Mouse (Mus musculus) neural tube, embryonic 14.5 days (tissue): ENCODE data around the gene Hspb9. TPM values are rescaled to one million over a fixed set of nuclear protein-coding genes. Genes with fewer than 3 reads are reported as not detected.
A peak's percentile ranks its signal among the peaks of the same experiment; 100 is the strongest.

Experiments
- ATAC-seq: fragments of 200-750 bp; cut with Nextera tagmentation; 2 replicates; pipeline ENCODE4 v1.8.0; 2017; ENCODE audit warnings: low read depth, mild to moderate bottlenecking, moderate TSS enrichment, moderate library complexity
- H3K27ac ChIP-seq: fragments of 300-500 bp; sonication (generic); 2 replicates; pipeline ENCODE4 v1.5.1; 2014; ENCODE audit warnings: low read depth, mild to moderate bottlenecking, control low read depth, low read length, moderate library complexity, mixed read lengths
- H3K27me3 ChIP-seq: fragments of 300-500 bp; sonication (generic); 2 replicates; pipeline ENCODE4 v1.6.1; 2014; ENCODE audit warnings: low read length; ENCODE audit not compliant: control insufficient read depth, insufficient read depth
- H3K36me3 ChIP-seq: fragments of 300-500 bp; sonication (generic); 2 replicates; pipeline ENCODE4 v1.6.1; 2014; ENCODE audit warnings: low read length, mixed read lengths; ENCODE audit not compliant: control insufficient read depth, insufficient read depth
- H3K4me1 ChIP-seq: fragments of 300-500 bp; sonication (generic); 2 replicates; pipeline ENCODE4 v1.6.1; 2014; ENCODE audit warnings: low read length; ENCODE audit not compliant: control insufficient read depth, insufficient read depth
- H3K4me2 ChIP-seq: fragments of 300-500 bp; sonication (generic); 2 replicates; pipeline ENCODE4 v1.6.1; 2014; ENCODE audit warnings: mild to moderate bottlenecking, low read depth, low read length, control low read depth
- H3K4me3 ChIP-seq: fragments of 300-500 bp; sonication (generic); 2 replicates; pipeline ENCODE4 v1.5.1; 2014; ENCODE audit warnings: low read depth, low read length, control low read depth, mixed read lengths
- H3K9ac ChIP-seq: fragments of 300-500 bp; sonication (generic); replicated peaks from 2 replicates; pipeline ENCODE4 v1.6.1; 2014; ENCODE audit warnings: low read depth, mild to moderate bottlenecking, control low read depth, low read length, mixed read lengths
- H3K9me3 ChIP-seq: fragments of 300-500 bp; sonication (generic); 2 replicates; pipeline ENCODE4 v1.6.1; 2016; ENCODE audit warnings: low read length; ENCODE audit not compliant: control insufficient read depth
- WGBS: fragments of 180-500 bp; shearing (Covaris S2); extraction: QIAGEN DNeasy Blood & Tissue Kit; methylation state at CpG from one replicate; pipeline ENCODE4 v1.1.7; 2014; 5-methylcytosine and 5-hydroxymethylcytosine counted together
- polyA plus RNA-seq: library from polyadenylated mRNA; unstranded; fragments of >200 nt; fragmentation: Nextera tagmentation; extraction: Ambion mirVana; gene quantifications from 2 replicates; pipeline ENCODE4 v1.2.1, GENCODE M21; 2014

Gene Hspb9
- polyA plus RNA-seq, 1 experiment from 2014 or later, result not detected

DNA sequence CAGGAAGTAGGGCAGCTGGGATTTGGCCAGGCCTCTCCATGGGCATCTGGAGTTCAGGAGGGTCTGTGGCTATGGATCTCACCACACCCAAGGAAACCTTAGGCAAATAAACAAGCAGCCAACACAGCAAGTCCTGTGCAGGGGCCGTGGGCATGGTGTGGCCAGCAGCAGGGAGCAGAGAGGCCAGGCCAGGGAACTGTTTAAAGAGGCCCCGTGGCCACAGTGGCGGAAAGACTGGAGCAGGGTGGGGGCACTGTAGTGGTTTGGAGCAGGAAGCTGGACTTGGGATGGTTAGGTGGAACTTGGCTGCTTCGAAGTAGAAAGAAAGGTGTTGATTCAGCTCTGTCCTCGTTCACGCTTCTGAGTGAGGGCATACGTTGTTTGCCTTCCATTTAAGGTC is 26.4 kb upstream of the Hspb9 start:
- Histone ChIP-seq H3K9me3 (no peaks in the 10 kb centered on the region), H3K4me3 (no peak overlapping the region), H3K36me3 (no peaks in the 10 kb centered on the region), H3K9ac (no peak overlapping the region), H3K4me2 (no peak overlapping the region), H3K27ac (no peak overlapping the region), H3K4me1 (no peaks in the 10 kb centered on the region), H3K27me3 (no peaks in the 10 kb centered on the region)
- ATAC-seq, result no peak
- 78% methylated on average over 7 of the region's 7 CpGs for WGBS

DNA sequence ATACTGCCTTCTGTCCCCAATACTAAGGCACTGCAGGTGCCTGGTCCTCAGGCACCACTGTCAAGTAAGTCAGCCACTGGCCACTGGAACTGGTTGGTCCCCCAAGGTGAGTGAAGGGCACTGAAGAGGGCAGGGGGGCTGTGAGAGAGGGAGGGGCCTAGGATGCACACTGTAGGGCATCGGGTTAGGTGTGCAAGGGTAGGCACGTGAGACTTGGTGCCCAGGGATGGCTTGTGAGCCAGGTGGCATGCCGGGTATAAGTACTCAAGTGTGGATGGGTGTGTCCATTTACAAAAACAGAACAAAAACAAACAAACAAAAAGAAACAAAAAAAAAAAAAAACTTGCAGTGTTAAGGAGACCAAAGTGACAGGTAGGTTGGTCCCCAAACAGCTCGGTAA is 25.2 kb upstream of the Hspb9 start:
- no peaks in the 10 kb centered on the region for H3K27me3 ChIP-seq
- no peak overlapping the region for H3K4me2 ChIP-seq
- H3K36me3 ChIP-seq, result no peaks in the 10 kb centered on the region
- no peaks in the 10 kb centered on the region for H3K9me3 ChIP-seq
- no peak overlapping the region for H3K27ac ChIP-seq
- no peak for ATAC-seq
- no peaks in the 10 kb centered on the region for H3K4me1 ChIP-seq
- H3K4me3 ChIP-seq, result no peak overlapping the region
- WGBS, result 77% methylated on average over 4 of the region's 4 CpGs
- no peak overlapping the region for H3K9ac ChIP-seq

DNA sequence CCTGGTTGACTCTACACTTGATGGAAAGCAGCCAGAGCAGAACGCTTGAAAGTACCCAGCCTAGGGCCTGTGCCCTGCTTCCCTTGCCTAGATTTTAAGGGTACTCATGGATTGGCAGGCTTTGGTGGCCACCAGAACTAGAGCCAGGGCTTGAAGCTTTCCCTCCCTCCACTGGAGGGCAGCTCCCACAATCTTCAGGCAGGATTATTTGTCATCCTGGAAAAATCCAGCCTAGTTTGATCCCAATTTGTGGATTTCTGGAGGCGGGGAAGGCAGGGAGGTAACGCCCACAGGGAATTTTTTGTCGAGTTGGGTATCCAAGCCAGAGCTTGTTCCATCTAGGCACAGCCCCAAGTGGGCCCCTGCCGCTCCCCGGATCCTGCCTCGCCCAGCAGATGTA is 23.3 kb upstream of the Hspb9 start:
- no peaks in the 10 kb centered on the region for H3K27me3 ChIP-seq
- 82% methylated on average over 7 of the region's 7 CpGs for WGBS
- no peak overlapping the region for H3K4me2 ChIP-seq
- H3K9ac ChIP-seq, result no peak overlapping the region
- H3K4me1 ChIP-seq, result no peaks in the 10 kb centered on the region
- no peak overlapping the region for H3K4me3 ChIP-seq
- ATAC-seq, result no peak
- H3K9me3 ChIP-seq, result no peaks in the 10 kb centered on the region
- H3K36me3 ChIP-seq, result no peaks in the 10 kb centered on the region
- H3K27ac ChIP-seq, result no peak overlapping the region

DNA sequence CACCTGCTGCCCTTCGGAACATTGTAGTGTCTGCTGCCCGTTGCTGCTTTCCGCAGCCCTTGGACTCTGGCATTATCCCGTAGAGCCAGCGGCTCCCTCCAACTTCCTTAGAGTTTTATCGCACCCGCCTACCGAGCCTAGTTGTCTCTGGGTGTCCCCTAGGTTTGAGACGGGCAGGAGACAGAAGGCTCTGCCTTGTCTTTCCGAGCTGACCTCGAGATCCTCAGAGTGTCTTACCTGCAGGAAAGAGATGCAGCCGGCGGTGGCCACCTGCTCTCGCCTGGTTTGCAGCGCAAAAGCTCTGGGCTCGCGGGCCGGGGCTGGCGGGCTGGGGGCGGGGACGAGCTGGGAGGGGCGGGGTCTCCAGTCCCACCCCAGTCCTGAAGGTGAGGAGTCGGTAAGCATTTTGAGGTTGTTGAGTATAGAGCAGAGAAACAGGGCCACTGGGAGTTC is 21.5 kb upstream of the Hspb9 start, which contains the start of gene Zfp385c:
TSS of gene Zfp385c (minus strand) at position 292 of the 453 bp plus-strand sequence.
- Histone ChIP-seq H3K27ac (no peak within 1 kb of the TSS), H3K9me3 (no peaks in the 10 kb centered on the region), H3K36me3 (no peaks in the 10 kb centered on the region), H3K4me3 (peak within 1 kb of the TSS; percentile 11; the same call in 1 of the 2 replicates), H3K4me1 (no peaks in the 10 kb centered on the region), H3K9ac (no peak within 1 kb of the TSS), H3K4me2 (peak within 1 kb of the TSS; percentile 38), H3K27me3 (no peaks in the 10 kb centered on the region)
- ATAC-seq, result no peak
- WGBS, result 1% methylated on average over 23 of the region's 23 CpGs

DNA sequence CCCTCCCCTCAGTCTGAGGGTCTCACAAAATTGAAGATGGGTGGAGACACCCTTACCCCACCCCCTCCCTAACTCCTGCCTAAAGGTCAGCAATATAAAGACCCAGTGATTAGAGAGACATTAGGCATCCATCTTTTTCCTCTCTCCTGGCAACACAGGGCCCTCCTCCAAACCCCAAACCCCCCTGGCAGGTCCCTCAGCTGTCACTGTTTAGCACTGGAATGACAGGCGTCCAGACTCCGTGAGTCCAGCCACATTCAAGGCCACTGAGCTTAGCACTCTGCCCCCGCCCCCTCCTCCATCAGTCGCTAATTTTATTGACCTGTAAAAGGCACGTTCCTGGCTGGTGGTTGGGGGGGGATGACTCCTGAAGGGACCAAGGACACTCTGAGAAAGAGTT is 20.5 kb upstream of the Hspb9 start:
- H3K4me3 ChIP-seq, result no peak overlapping the region
- no peaks in the 10 kb centered on the region for H3K4me1 ChIP-seq
- H3K36me3 ChIP-seq, result no peaks in the 10 kb centered on the region
- H3K9ac ChIP-seq, result no peak overlapping the region
- ATAC-seq, result no peak
- no peaks in the 10 kb centered on the region for H3K9me3 ChIP-seq
- 17% methylated on average over 5 of the region's 5 CpGs for WGBS
- no peaks in the 10 kb centered on the region for H3K27me3 ChIP-seq
- H3K27ac ChIP-seq, result no peak overlapping the region
- H3K4me2 ChIP-seq, result no peak overlapping the region

DNA sequence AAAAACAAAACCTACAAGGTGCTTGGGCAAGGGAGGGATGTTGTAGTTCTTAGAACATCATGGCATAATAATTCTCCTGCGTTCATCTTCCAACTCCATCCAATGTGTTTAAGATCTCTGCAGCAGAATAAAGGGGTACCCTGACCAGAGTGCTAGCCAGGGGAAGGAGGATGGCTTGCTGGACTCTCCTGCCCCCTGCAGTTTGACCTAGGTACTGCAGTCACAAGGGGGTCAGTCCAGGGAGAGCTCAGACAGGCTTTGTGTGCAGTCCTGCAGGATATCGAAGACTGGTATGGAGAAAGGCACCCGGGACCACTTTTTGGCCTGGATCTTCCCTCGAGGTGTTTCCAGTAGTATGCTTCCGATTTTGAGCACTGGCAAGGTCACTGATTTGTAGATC is 18.7 kb upstream of the Hspb9 start:
- H3K9me3 ChIP-seq, result no peaks in the 10 kb centered on the region

DNA sequence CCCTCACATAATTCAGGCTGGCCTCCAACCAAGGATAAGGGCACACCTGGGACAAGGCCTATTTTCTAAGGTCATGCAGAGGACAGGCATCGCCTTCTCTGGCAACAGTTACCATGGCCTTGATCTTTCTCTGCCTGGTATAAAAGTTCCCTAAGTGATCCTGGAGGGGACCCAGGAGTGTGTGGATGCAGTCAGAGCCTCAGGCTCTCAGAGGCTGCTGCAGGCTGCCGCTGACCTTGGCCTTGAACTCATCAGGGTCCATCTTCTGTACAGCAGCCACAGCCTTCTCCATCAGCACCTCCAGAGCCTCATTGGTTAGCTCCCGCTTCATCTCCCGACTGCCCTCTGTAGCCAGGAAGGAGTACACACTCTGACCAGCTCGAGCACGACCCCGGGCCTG is 15.7 kb upstream of the Hspb9 start:
- no peak overlapping the region for H3K4me2 ChIP-seq
- H3K4me1 ChIP-seq, result no peaks in the 10 kb centered on the region
- H3K9me3 ChIP-seq, result no peaks in the 10 kb centered on the region
- ATAC-seq, result no peak
- H3K36me3 ChIP-seq, result no peaks in the 10 kb centered on the region
- no peak overlapping the region for H3K9ac ChIP-seq
- no peak overlapping the region for H3K27ac ChIP-seq
- 70% methylated on average over 7 of the region's 7 CpGs for WGBS
- no peak overlapping the region for H3K4me3 ChIP-seq
- no peaks in the 10 kb centered on the region for H3K27me3 ChIP-seq

More for the DNA sequence above, 18.7 kb upstream of the Hspb9 start:
- Histone ChIP-seq H3K9ac (no peak overlapping the region), H3K36me3 (no peaks in the 10 kb centered on the region), H3K27ac (no peak overlapping the region), H3K4me1 (no peaks in the 10 kb centered on the region), H3K27me3 (no peaks in the 10 kb centered on the region), H3K4me3 (no peak overlapping the region), H3K4me2 (no peak overlapping the region)
- ATAC-seq, result no peak
- WGBS, result 41% methylated on average over 5 of the region's 5 CpGs

DNA sequence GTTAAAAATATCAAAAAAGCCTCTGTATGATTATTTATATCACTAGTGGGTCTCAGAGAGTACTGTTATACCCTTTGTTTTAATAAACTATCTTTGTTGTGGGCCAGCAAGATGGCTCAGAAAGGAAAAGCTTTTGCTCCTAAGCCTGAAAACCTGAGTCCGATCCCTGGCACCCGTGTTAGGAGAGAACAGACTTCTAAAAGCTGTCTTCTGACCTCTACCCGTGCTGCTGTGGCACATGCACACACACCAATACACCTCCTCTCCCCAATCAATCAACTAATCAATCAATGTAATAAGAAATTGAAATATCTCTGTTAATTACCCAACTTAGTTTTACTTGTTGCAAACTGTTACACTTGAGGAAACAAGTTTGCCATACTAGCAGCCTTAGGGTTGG is 12.9 kb upstream of the Hspb9 start:
- Histone ChIP-seq H3K36me3 (peaks cover 12% of the 10 kb centered on the region; the same call in 1 of the 2 replicates), H3K4me3 (no peak overlapping the region), H3K9ac (no peak overlapping the region), H3K4me2 (no peak overlapping the region), H3K27ac (no peak overlapping the region), H3K27me3 (no peaks in the 10 kb centered on the region), H3K9me3 (no peaks in the 10 kb centered on the region), H3K4me1 (no peaks in the 10 kb centered on the region)
- WGBS, result 80% methylated on average over 3 of the region's 3 CpGs
- ATAC-seq, result no peak

DNA sequence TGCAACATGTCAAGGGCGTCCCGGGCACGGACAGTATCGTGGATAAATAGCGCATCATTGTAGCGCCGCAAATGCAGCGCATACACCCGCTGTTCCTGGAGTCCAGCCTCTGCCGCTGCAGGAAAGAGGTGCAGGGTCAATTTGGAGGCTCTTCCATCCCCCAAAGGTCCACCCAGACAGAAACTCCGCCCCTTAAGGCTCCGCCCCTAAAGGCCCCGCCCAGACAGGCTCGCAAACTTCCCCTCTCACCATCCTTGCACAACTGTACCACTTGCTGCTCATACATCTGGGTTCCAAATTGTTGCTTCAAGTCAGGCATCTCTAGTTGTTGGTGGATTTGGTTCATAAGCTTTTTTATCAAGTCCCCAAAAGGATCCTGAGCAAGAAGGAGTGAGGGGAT is 12.3 kb upstream of the Hspb9 start:
- H3K4me2 ChIP-seq, result no peak overlapping the region; the same call in 1 of the 2 replicates
- H3K4me3 ChIP-seq, result no peak overlapping the region
- H3K36me3 ChIP-seq, result peaks cover 12% of the 10 kb centered on the region; the same call in 1 of the 2 replicates
- no peaks in the 10 kb centered on the region for H3K9me3 ChIP-seq
- H3K27me3 ChIP-seq, result no peaks in the 10 kb centered on the region
- no peaks in the 10 kb centered on the region for H3K4me1 ChIP-seq
- H3K27ac ChIP-seq, result no peak overlapping the region
- no peak overlapping the region for H3K9ac ChIP-seq
- no peak for ATAC-seq
- WGBS, result 7% methylated on average over 14 of the region's 14 CpGs
